Mouse (Mus musculus): ENCODE results near the gene Rangrf. TPM values are rescaled to one million over a fixed set of nuclear protein-coding genes. Genes with fewer than 3 reads are reported as not detected.
"Not testable (repeated sequence)": the region's sequence is repeated elsewhere in the genome, so short reads cannot be mapped to it uniquely, and the experiment has no call there.

Rangrf gene
- 1 to 10 TPM in 1 of 26 experiments, not detected in 25; 3.0 TPM for total RNA-seq (2018; cell fraction: chromatin; rRNA removed)
- 1 to 10 TPM; 1.1 to 3.7 (median 2.2) TPM for total RNA-seq (2018; cell fraction: cytosol; rRNA removed)
- total RNA-seq (2018; cell fraction: nucleus; rRNA removed) = 1 to 10 TPM in 4 of 26 experiments, under 1 TPM in 1, not detected in 21; 0.94 to 2.8 (median 2.1) TPM
- polyA plus RNA-seq (2018) = 2.4 to 11.2 TPM (median 3.4 TPM) in 3 replicates

- no peak within 1 kb of the TSS for H3K27ac ChIP-seq
- H3K4me3 ChIP-seq (ENCODE audit: inconsistent target) = peak within 1 kb of the TSS; percentile 30; the same call in 1 of the 2 replicates
- H3K79me2 ChIP-seq (ENCODE audit: inconsistent target) = no peaks in the 10 kb centered on the region
- no peaks in the 10 kb centered on the region for H3K36me3 ChIP-seq (ENCODE audit: inconsistent target)
- WGBS (ENCODE audit: missing documents) = 94% methylated on average over 7 of the region's 7 CpGs
Observed at GRCm38 (mm10) chr11:68975085-68975484, at the start of gene Rangrf. Gene Rangrf (minus strand): TSS chr11:68975185.

GRCm38 (mm10) chr11:69020691-69021090 lies 45.7 kb upstream of the Rangrf start:
- Histone ChIP-seq H3K4me3 (ENCODE audit: inconsistent target) (no peak overlapping the region), H3K36me3 (ENCODE audit: inconsistent target) (peaks cover 17% of the 10 kb centered on the region; the same call in 1 of the 2 replicates), H3K27ac (no peak overlapping the region), H3K79me2 (ENCODE audit: inconsistent target) (peaks cover 23% of the 10 kb centered on the region)

GRCm38 (mm10) chr11:69016755-69017154 lies 41.8 kb upstream of the Rangrf start:
- peak overlapping the region; percentile 84 for H3K4me3 ChIP-seq (ENCODE audit: inconsistent target)
- peak overlapping the region; percentile 70 for H3K27ac ChIP-seq
- peaks cover 23% of the 10 kb centered on the region for H3K79me2 ChIP-seq (ENCODE audit: inconsistent target)
- 72% methylated on average over 3 of the region's 3 CpGs for WGBS (ENCODE audit: missing documents)
- no peaks in the 10 kb centered on the region for H3K36me3 ChIP-seq (ENCODE audit: inconsistent target)

- H3K4me3 ChIP-seq (ENCODE audit: inconsistent target) = peak within 1 kb of the TSS; percentile 84
- H3K36me3 ChIP-seq (ENCODE audit: inconsistent target) = no peaks in the 10 kb centered on the region
- under 1% methylated on average over 36 of the region's 38 CpGs for WGBS (ENCODE audit: missing documents)
- H3K79me2 ChIP-seq (ENCODE audit: inconsistent target) = peaks cover 31% of the 10 kb centered on the region
- H3K27ac ChIP-seq = peak within 1 kb of the TSS; percentile 70
Observed at GRCm38 (mm10) chr11:69015644-69016441, 40.9 kb upstream of the Rangrf start, which contains the start of gene Ctc1. Gene Ctc1 (plus strand): TSS chr11:69015911.

GRCm38 (mm10) chr11:69012071-69012601 lies 37.2 kb upstream of the Rangrf start:
- WGBS (ENCODE audit: missing documents) = 2% methylated on average over 18 of the region's 18 CpGs
- Histone ChIP-seq H3K79me2 (ENCODE audit: inconsistent target) (peaks cover 33% of the 10 kb centered on the region), H3K27ac (peak overlapping the region; percentile 57), H3K4me3 (ENCODE audit: inconsistent target) (peak overlapping the region; percentile 64), H3K36me3 (ENCODE audit: inconsistent target) (no peaks in the 10 kb centered on the region)

- H3K27ac ChIP-seq = peak overlapping the region; percentile 57
- not testable (repeated sequence) for H3K36me3 ChIP-seq (ENCODE audit: inconsistent target)
- WGBS (ENCODE audit: missing documents) = 43% methylated on average over 2 of the region's 2 CpGs
- peak overlapping the region; percentile 64 for H3K4me3 ChIP-seq (ENCODE audit: inconsistent target)
- H3K79me2 ChIP-seq (ENCODE audit: inconsistent target) = peaks cover 33% of the 10 kb centered on the region
Observed at GRCm38 (mm10) chr11:69011445-69011844, 36.5 kb upstream of the Rangrf start.

GRCm38 (mm10) chr11:69010400-69011323 lies 35.7 kb upstream of the Rangrf start:
- Histone ChIP-seq H3K4me3 (ENCODE audit: inconsistent target) (no peak overlapping the region), H3K79me2 (ENCODE audit: inconsistent target) (peaks cover 37% of the 10 kb centered on the region), H3K36me3 (ENCODE audit: inconsistent target) (no peaks in the 10 kb centered on the region), H3K27ac (no peak overlapping the region)
- 89% methylated on average over 15 of the region's 15 CpGs for WGBS (ENCODE audit: missing documents)

GRCm38 (mm10) chr11:69009508-69009907 lies 34.5 kb upstream of the Rangrf start:
- no peak overlapping the region for H3K4me3 ChIP-seq (ENCODE audit: inconsistent target)
- no peak overlapping the region for H3K27ac ChIP-seq
- H3K79me2 ChIP-seq (ENCODE audit: inconsistent target) = peaks cover 40% of the 10 kb centered on the region
- 88% methylated on average over 1 of the region's 1 CpGs for WGBS (ENCODE audit: missing documents)
- no peaks in the 10 kb centered on the region for H3K36me3 ChIP-seq (ENCODE audit: inconsistent target)

GRCm38 (mm10) chr11:69008182-69009121 lies 33.5 kb upstream of the Rangrf start, which contains the start of gene Pfas:
Gene Pfas (minus strand): TSS chr11:69008460.
- WGBS (ENCODE audit: missing documents) = 10% methylated on average over 38 of the region's 38 CpGs
- H3K79me2 ChIP-seq (ENCODE audit: inconsistent target) = peaks cover 40% of the 10 kb centered on the region
- H3K36me3 ChIP-seq (ENCODE audit: inconsistent target) = no peaks in the 10 kb centered on the region
- peak within 1 kb of the TSS; percentile 85 for H3K4me3 ChIP-seq (ENCODE audit: inconsistent target)
- H3K27ac ChIP-seq = no peak within 1 kb of the TSS

- not testable (repeated sequence) for H3K4me3 ChIP-seq (ENCODE audit: inconsistent target); H3K27ac ChIP-seq; H3K36me3 ChIP-seq (ENCODE audit: inconsistent target)
- peaks cover 40% of the 10 kb centered on the region for H3K79me2 ChIP-seq (ENCODE audit: inconsistent target)
Observed at GRCm38 (mm10) chr11:69006575-69006974, 31.6 kb upstream of the Rangrf start.

- Histone ChIP-seq H3K27ac (no peak overlapping the region), H3K4me3 (ENCODE audit: inconsistent target) (no peak overlapping the region), H3K36me3 (ENCODE audit: inconsistent target) (peaks cover 15% of the 10 kb centered on the region; the same call in 1 of the 2 replicates), H3K79me2 (ENCODE audit: inconsistent target) (peaks cover 28% of the 10 kb centered on the region)
- 87% methylated on average over 7 of the region's 7 CpGs for WGBS (ENCODE audit: missing documents)
Observed at GRCm38 (mm10) chr11:69005193-69005592, 30.2 kb upstream of the Rangrf start.

GRCm38 (mm10) chr11:69003592-69003991 lies 28.6 kb upstream of the Rangrf start:
- H3K27ac ChIP-seq = no peak overlapping the region
- peaks cover 28% of the 10 kb centered on the region for H3K79me2 ChIP-seq (ENCODE audit: inconsistent target)
- H3K36me3 ChIP-seq (ENCODE audit: inconsistent target) = peaks cover 23% of the 10 kb centered on the region; the same call in 1 of the 2 replicates
- 70% methylated on average over 4 of the region's 4 CpGs for WGBS (ENCODE audit: missing documents)
- H3K4me3 ChIP-seq (ENCODE audit: inconsistent target) = no peak overlapping the region

- not testable (repeated sequence) for H3K27ac ChIP-seq; H3K4me3 ChIP-seq (ENCODE audit: inconsistent target)
- Histone ChIP-seq H3K36me3 (ENCODE audit: inconsistent target) (peaks cover 25% of the 10 kb centered on the region; the same call in 1 of the 2 replicates), H3K79me2 (ENCODE audit: inconsistent target) (peaks cover 24% of the 10 kb centered on the region)
- 93% methylated on average over 4 of the region's 4 CpGs for WGBS (ENCODE audit: missing documents)
Observed at GRCm38 (mm10) chr11:69002782-69003181, 27.8 kb upstream of the Rangrf start.

Data from macrophage (primary cell).